Mouse (Mus musculus) hindbrain, embryonic 11.5 days (tissue): ENCODE measurements around the gene Hadha. TPM values are rescaled to one million over a fixed set of nuclear protein-coding genes. Genes with fewer than 3 reads are reported as not detected.

Experiments used
- ATAC-seq: fragments of 200-750 bp; cut with Nextera tagmentation; 2 replicates; pipeline ENCODE4 v1.8.0; 2017; ENCODE audit warnings: mild to moderate bottlenecking, moderate TSS enrichment, moderate library complexity; ENCODE audit not compliant: low FRiP score
- DNase-seq: peaks from one replicate; pipeline ENCODE4 v3.0.0-alpha.2; 2015; ENCODE audit warnings: low spot score
- H3K27ac ChIP-seq: fragments of 300-500 bp; sonication (generic); 2 replicates; pipeline ENCODE4 v1.5.1; 2014; ENCODE audit warnings: mild to moderate bottlenecking, low read depth, low read length
- H3K27me3 ChIP-seq: fragments of 300-500 bp; sonication (generic); 2 replicates; pipeline ENCODE4 v1.6.1; 2014; ENCODE audit warnings: mild to moderate bottlenecking, low read length, moderate library complexity, mixed read lengths; ENCODE audit not compliant: control insufficient read depth, insufficient read depth
- H3K36me3 ChIP-seq: fragments of 300-500 bp; sonication (generic); 2 replicates; pipeline ENCODE4 v1.6.1; 2014; ENCODE audit warnings: mild to moderate bottlenecking, low read length, moderate library complexity, mixed read lengths; ENCODE audit not compliant: control insufficient read depth, insufficient read depth
- H3K4me1 ChIP-seq: fragments of 300-500 bp; sonication (generic); replicated peaks from 2 replicates; pipeline ENCODE4 v1.6.1; 2014; ENCODE audit warnings: low read length, mixed read lengths; ENCODE audit not compliant: control insufficient read depth, insufficient read depth
- H3K4me2 ChIP-seq: fragments of 300-500 bp; sonication (generic); replicated peaks from 2 replicates; pipeline ENCODE4 v1.6.1; 2014; ENCODE audit warnings: mild to moderate bottlenecking, low read depth, low read length
- H3K4me3 ChIP-seq: fragments of 300-500 bp; sonication (generic); 2 replicates; pipeline ENCODE4 v1.5.1; 2014; ENCODE audit warnings: low read depth, low read length
- H3K9ac ChIP-seq: fragments of 300-500 bp; sonication (generic); 2 replicates; pipeline ENCODE4 v1.6.1; 2014; ENCODE audit warnings: low read depth, low read length
- H3K9me3 ChIP-seq: fragments of 300-500 bp; sonication (generic); 2 replicates; pipeline ENCODE4 v1.6.1; 2016; ENCODE audit warnings: low read length; ENCODE audit not compliant: control insufficient read depth
- WGBS: fragments of 180-500 bp; shearing (Covaris S2); extraction: QIAGEN DNeasy Blood & Tissue Kit; methylation state at CpG from one replicate; pipeline ENCODE4 v1.1.7; 2014; 5-methylcytosine and 5-hydroxymethylcytosine counted together
- polyA plus RNA-seq: library from polyadenylated mRNA; unstranded; fragments of >200 nt; fragmentation: Nextera tagmentation; extraction: Ambion mirVana; gene quantifications from 2 replicates; pipeline ENCODE4 v1.2.1, GENCODE M21; 2014

Gene Hadha
- 59.4 and 81.2 TPM in 2 replicates for polyA plus RNA-seq

DNA sequence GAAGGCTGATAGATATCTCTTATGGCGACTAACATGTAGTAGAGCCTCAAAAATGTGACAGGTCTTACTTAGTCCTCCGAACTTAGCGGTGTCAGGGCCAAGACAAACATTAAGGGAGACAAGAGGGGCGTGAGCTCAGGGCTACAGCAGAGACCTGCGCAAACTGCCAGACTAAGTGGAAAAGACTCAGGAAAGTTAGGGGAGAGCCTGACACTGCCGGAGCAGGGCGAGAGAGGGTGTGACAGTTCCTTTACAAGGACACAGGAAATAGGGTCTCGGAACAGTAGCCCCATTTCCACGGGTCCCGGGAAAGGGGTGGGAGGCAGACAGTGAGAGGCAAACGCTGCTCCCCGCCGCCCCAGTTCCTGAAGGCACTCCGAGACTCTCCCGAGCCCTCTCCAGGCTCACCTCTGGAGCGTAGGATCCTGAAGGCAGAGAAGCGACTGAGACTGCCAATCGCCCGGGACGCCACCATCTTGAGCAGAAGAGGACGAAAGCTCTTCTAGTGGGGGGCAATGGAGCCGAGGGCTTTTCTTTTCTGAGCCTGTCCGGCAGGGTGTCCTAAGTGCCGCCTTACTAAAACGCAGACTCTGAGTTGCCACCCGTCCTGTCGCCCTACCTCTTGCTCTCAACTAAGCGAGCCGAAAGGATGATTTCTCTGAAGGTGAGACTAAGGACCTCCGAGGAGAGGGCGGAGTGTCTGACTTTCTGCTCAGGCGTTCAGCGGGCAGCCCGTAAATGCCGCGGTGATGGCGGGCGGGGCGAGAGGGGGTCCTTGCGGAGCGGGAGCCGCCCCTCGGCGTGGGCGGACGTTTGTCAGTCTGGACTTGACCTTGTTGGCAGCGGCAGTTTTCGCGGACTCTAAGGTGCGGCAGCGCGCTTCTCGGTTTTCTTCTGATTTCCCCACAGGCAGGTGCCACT, at the start of gene Hadha, which contains the start of gene Hadhb:
TSS of gene Hadha (minus strand) at position 689 of the 921 bp plus-strand sequence.
TSS of gene Hadhb (plus strand) at position 775 of the 921 bp plus-strand sequence.
- ATAC-seq (peak; percentile 92), DNase-seq (peak; percentile 93)
- Histone ChIP-seq H3K9ac (peak within 1 kb of the TSS; percentile 78), H3K4me2 (peak within 1 kb of the TSS; percentile 75), H3K4me1 (0 out of 2 replicates have a peak, but pooled peaks cover 2% of the 10 kb centered on the region), H3K4me3 (peak within 1 kb of the TSS; percentile 71), H3K27me3 (no peaks in the 10 kb centered on the region), H3K9me3 (no peaks in the 10 kb centered on the region), H3K27ac (peak within 1 kb of the TSS; percentile 56), H3K36me3 (no peaks in the 10 kb centered on the region)
- under 1% methylated on average over 53 of the region's 53 CpGs for whole genome bisulfite sequencing

DNA sequence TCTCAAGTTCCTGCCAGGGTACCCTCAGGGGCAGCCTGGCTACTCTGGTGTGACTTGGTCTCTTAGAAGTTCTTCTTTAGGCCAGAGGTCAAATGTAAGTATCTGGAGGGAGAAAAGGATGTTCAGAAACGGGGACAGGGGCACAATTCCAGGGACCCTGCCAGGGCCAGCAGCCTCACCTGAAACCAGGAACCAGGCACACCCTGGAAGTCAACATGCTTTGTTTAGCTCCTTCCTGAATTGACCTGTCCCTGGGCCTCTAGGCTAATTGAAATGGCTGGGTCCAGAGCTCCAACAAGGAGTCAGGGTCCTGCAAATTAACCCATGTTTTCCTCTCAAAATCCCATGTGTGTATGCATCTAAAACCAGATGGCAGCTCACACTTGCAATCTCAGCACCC, 49.5 kb upstream of the Hadha start:
- H3K9me3 ChIP-seq = no peaks in the 10 kb centered on the region
- DNase-seq (no peak), ATAC-seq (no peak)
- no peak overlapping the region for H3K4me2 ChIP-seq
- H3K4me3 ChIP-seq = no peak overlapping the region
- no peak overlapping the region for H3K9ac ChIP-seq
- no peaks in the 10 kb centered on the region for H3K27me3 ChIP-seq
- no peak overlapping the region for H3K27ac ChIP-seq
- 53% methylated on average over 1 of the region's 1 CpGs for WGBS
- H3K36me3 ChIP-seq = no peaks in the 10 kb centered on the region
- no peaks in the 10 kb centered on the region for H3K4me1 ChIP-seq

GRCm38 (mm10) chr5:30203216-30203885, 48.4 kb upstream of the Hadha start:
- H3K9ac ChIP-seq = no peak overlapping the region
- 82% methylated on average over 10 of the region's 10 CpGs for WGBS
- H3K4me1 ChIP-seq = no peaks in the 10 kb centered on the region
- H3K27me3 ChIP-seq = no peaks in the 10 kb centered on the region
- DNase-seq = no peak
- H3K36me3 ChIP-seq = no peaks in the 10 kb centered on the region
- H3K4me3 ChIP-seq = no peak overlapping the region
- H3K9me3 ChIP-seq = no peaks in the 10 kb centered on the region
- H3K4me2 ChIP-seq = no peak overlapping the region
- no peak for ATAC-seq
- no peak overlapping the region for H3K27ac ChIP-seq

DNA sequence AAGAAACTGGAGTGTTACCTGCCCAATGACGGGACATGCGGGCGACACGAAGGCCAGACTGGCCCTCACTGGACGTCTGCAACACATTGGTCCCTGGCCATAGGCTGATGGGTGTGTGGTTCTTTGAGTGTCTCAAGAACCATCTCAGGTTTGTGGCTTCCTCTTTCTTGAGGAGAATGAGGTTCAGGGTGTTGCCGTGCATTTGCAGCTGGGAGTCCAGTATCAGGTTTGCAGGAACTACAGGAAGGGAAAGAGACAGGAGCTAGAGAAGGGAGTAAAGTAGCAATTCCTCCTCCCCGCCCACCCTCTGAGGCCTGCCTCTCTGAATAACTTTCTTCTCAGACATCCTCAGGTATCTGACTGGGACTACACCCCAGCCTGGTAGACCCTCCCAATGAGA, 47.3 kb upstream of the Hadha start:
- Histone ChIP-seq H3K4me1 (no peaks in the 10 kb centered on the region), H3K27ac (no peak overlapping the region), H3K4me2 (no peak overlapping the region), H3K9ac (no peak overlapping the region), H3K4me3 (no peak overlapping the region), H3K27me3 (no peaks in the 10 kb centered on the region), H3K9me3 (no peaks in the 10 kb centered on the region), H3K36me3 (no peaks in the 10 kb centered on the region)
- WGBS = 89% methylated on average over 7 of the region's 7 CpGs
- DNase-seq (no peak), ATAC-seq (no peak)

- no peaks in the 10 kb centered on the region for H3K4me1 ChIP-seq
- H3K36me3 ChIP-seq = no peaks in the 10 kb centered on the region
- H3K27me3 ChIP-seq = no peaks in the 10 kb centered on the region
- H3K4me3 ChIP-seq = no peak overlapping the region
- peak; percentile 45 for DNase-seq
- no peak overlapping the region for H3K27ac ChIP-seq
- H3K4me2 ChIP-seq = no peak overlapping the region
- no peak for ATAC-seq
- H3K9me3 ChIP-seq = no peaks in the 10 kb centered on the region
- WGBS = 59% methylated on average over 5 of the region's 5 CpGs
- H3K9ac ChIP-seq = no peak overlapping the region
These were observed 46.6 kb upstream of the Hadha start for GRCm38 (mm10) chr5:30201521-30201920.

- Histone ChIP-seq H3K36me3 (no peaks in the 10 kb centered on the region), H3K27me3 (no peaks in the 10 kb centered on the region), H3K4me1 (no peaks in the 10 kb centered on the region), H3K4me2 (no peak overlapping the region), H3K27ac (no peak overlapping the region), H3K4me3 (no peak overlapping the region), H3K9ac (no peak overlapping the region), H3K9me3 (no peaks in the 10 kb centered on the region)
- 79% methylated on average over 7 of the region's 7 CpGs for WGBS
- ATAC-seq (no peak), DNase-seq (no peak)
These were observed 43.3 kb upstream of the Hadha start for GRCm38 (mm10) chr5:30198257-30198656.

DNA sequence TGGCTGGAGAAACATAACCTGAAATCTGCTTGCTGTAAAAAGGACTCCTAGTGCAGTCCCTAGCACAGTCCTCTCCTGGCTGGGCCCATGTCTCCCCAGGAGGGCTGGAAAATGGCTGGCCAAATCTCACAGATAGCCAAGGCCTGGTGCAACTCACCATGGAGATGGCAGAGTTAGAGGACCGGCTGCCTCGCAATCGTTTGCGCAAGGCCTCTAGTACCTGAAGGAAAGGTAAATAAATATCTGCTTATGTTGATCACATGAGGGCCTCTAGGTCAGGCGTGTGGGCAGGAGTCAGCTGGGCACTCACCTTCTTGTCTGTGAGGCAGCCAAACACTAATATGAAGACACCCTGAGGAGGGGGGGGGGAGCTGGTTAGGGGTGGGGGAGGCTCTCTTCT, 40.4 kb upstream of the Hadha start:
- no peaks in the 10 kb centered on the region for H3K4me1 ChIP-seq
- H3K9ac ChIP-seq = no peak overlapping the region
- WGBS = 94% methylated on average over 5 of the region's 5 CpGs
- H3K4me3 ChIP-seq = no peak overlapping the region
- H3K27ac ChIP-seq = no peak overlapping the region
- DNase-seq (no peak), ATAC-seq (no peak)
- H3K27me3 ChIP-seq = no peaks in the 10 kb centered on the region
- H3K9me3 ChIP-seq = no peaks in the 10 kb centered on the region
- H3K36me3 ChIP-seq = no peaks in the 10 kb centered on the region
- no peak overlapping the region for H3K4me2 ChIP-seq

DNA sequence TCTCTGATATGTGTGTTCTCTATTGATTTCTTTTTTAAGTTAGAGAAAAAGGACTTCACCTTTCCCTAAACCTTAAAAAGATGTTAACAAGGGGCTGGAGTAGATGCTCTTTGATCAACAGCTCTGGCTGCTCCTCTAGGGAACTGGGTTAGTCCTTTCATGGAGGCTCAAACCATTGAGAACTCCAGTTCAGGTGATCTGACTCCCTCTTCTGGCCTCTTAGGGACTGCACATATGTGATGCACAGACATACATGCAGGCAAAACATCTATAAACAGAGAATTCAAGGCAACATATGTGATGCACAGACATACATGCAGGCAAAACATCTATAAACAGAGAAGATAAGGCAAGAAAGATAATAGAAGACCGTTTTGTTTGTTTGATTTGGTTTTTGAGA, 37.5 kb upstream of the Hadha start:
- Histone ChIP-seq H3K4me2 (no peak overlapping the region), H3K9me3 (no peaks in the 10 kb centered on the region), H3K9ac (no peak overlapping the region), H3K4me1 (no peaks in the 10 kb centered on the region), H3K4me3 (no peak overlapping the region), H3K27ac (no peak overlapping the region), H3K36me3 (no peaks in the 10 kb centered on the region), H3K27me3 (no peaks in the 10 kb centered on the region)
- ATAC-seq = no peak
- no peak for DNase-seq
- 76% methylated on average over 1 of the region's 1 CpGs for WGBS
